ENCODE assay signal across 26 mouse cellular contexts in the genomic region with DNA sequence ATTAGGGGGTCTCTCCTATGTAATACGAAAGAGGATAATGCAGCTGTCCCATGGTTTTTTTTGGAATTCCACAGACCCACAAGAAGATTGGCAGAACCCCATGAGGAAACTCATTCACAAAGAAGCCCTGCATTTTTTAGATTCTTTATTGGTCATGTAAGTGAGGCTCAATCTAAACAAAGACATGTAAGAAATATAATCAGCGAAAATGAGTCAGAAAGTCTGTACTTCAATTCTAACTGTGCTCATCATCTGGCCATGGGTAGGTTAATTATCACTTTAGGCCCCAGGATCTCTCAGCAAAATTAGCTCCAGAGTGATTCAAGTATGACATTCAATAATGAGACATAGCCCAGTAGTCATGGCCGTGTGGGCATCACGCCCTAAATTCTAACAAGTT.
DNase-seq lines count a peak whose midpoint lies in the region; ATAC-seq and TF ChIP-seq lines count a peak whose summit lies in the region.
"Had no signal": no experiment of that assay in that cellular context is flagged by ENCODE, and none has a peak within 500 bp of the region (broad histone marks: within the 10 kb centered on the region; RNA-seq: fewer than 3 reads in every experiment).

No protein-coding gene starts in this region.

- TF ChIP-seq CTCF in embryonic fibroblast, embryonic 13.5 days (IDR thresholded peaks at IDR 0.05; ENCODE audit: borderline replicate concordance, insufficient read depth, low read length) = no peak

- DNase-seq in embryonic facial prominence, embryonic 11.5 days (ENCODE audit: low spot score) = peak; percentile 6
- no peak for DNase-seq in embryonic facial prominence, embryonic 10.5 days (ENCODE audit: low spot score)
- peak; percentile 1 for DNase-seq in right cerebral cortex, adult 18-20 months
- no peak for DNase-seq in right cerebral cortex, postnatal 10 days (ENCODE audit: low spot score in 2 of 2)
- DNase-seq in thymus, postnatal 14 days = no peak
- no peak for DNase-seq in c-Kit-positive CD71-positive TER-119-positive erythroid progenitor cells, embryonic 14.5 days (ENCODE audit: low spot score)
- DNase-seq: adrenal gland, adult 8-10 months; adrenal gland, postnatal 25 days; cerebellum, adult 11 months; cerebellum, adult 2 months; cerebellum, adult 9-11 months; cerebellum, postnatal 25 days; gastrocnemius, postnatal 25 days; heart, adult 18-20 months; heart, postnatal 10 days; heart, postnatal 36 days had no signal

- WGBS in embryonic facial prominence, embryonic 11.5 days = 72% methylated on average over 4 of the region's 4 CpGs
- 83% methylated on average over 4 of the region's 4 CpGs for WGBS in embryonic facial prominence, embryonic 10.5 days

- no peaks in the 10 kb centered on the region for H3K4me1 ChIP-seq in embryonic facial prominence, embryonic 11.5 days (ENCODE audit: control insufficient read depth, insufficient read depth, low read length)
- no peaks in the 10 kb centered on the region for H3K4me1 ChIP-seq in embryonic facial prominence, embryonic 10.5 days
- H3K4me1 ChIP-seq in embryonic fibroblast, embryonic 13.5 days (ENCODE audit: control insufficient read depth, insufficient read depth, low read length) = peaks cover 3% of the 10 kb centered on the region
- H3K4me1 ChIP-seq: forebrain, embryonic 15.5 days; hindbrain, embryonic 10.5 days; hindbrain, embryonic 13.5 days had no signal

- no peaks in the 10 kb centered on the region for H3K9me3 ChIP-seq in embryonic facial prominence, embryonic 11.5 days (replicated peaks; ENCODE audit: control insufficient read depth, low read length)
- H3K9me3 ChIP-seq in embryonic facial prominence, embryonic 10.5 days = no peaks in the 10 kb centered on the region
- H3K9me3 ChIP-seq: forebrain, embryonic 15.5 days; G1E; heart, embryonic 12.5 days; heart, embryonic 15.5 days; hindbrain, embryonic 10.5 days; hindbrain, embryonic 13.5 days had no signal

- H3K9ac ChIP-seq in embryonic facial prominence, embryonic 11.5 days (replicated peaks; ENCODE audit: low read length) = no peak overlapping the region
- H3K9ac ChIP-seq: forebrain, embryonic 15.5 days; heart, embryonic 12.5 days; heart, embryonic 15.5 days; hindbrain, embryonic 13.5 days had no signal

- H3K27me3 ChIP-seq in embryonic facial prominence, embryonic 11.5 days (ENCODE audit: control insufficient read depth, insufficient read depth, low read length) = no peaks in the 10 kb centered on the region
- no peaks in the 10 kb centered on the region for H3K27me3 ChIP-seq in embryonic facial prominence, embryonic 10.5 days (replicated peaks; ENCODE audit: low read depth, poor library complexity, severe bottlenecking)
- H3K27me3 ChIP-seq: CH12.LX; forebrain, embryonic 15.5 days; heart, embryonic 12.5 days; heart, embryonic 15.5 days; hindbrain, embryonic 13.5 days had no signal

- TF ChIP-seq POLR2A in embryonic fibroblast, embryonic 13.5 days (IDR thresholded peaks at IDR 0.05; ENCODE audit: low read depth, low read length) = no peak

- H3K27ac ChIP-seq in embryonic facial prominence, embryonic 11.5 days (replicated peaks; ENCODE audit: low read depth, low read length) = no peak overlapping the region
- no peak overlapping the region for H3K27ac ChIP-seq in embryonic facial prominence, embryonic 10.5 days (replicated peaks)
- 0 out of 2 replicates have a peak overlapping the region, but pooled peaks have one; percentile 24 for H3K27ac ChIP-seq in embryonic fibroblast, embryonic 13.5 days (ENCODE audit: insufficient read depth, low read length)
- H3K27ac ChIP-seq: forebrain, embryonic 15.5 days; heart, embryonic 15.5 days; hindbrain, embryonic 10.5 days; hindbrain, embryonic 13.5 days had no signal

- H3K4me3 ChIP-seq in embryonic facial prominence, embryonic 11.5 days (ENCODE audit: low read depth, low read length) = no peak overlapping the region
- no peak overlapping the region for H3K4me3 ChIP-seq in embryonic facial prominence, embryonic 10.5 days
- no peak overlapping the region for H3K4me3 ChIP-seq in embryonic fibroblast, embryonic 13.5 days (ENCODE audit: insufficient read depth, low read length)
- H3K4me3 ChIP-seq: forebrain, embryonic 15.5 days; heart, embryonic 12.5 days; heart, embryonic 15.5 days; hindbrain, embryonic 10.5 days; hindbrain, embryonic 13.5 days had no signal

- no peak for ATAC-seq in embryonic facial prominence, embryonic 11.5 days (replicated peaks; ENCODE audit: insufficient number of reproducible peaks, low FRiP score, low TSS enrichment, low read depth)
- ATAC-seq: activated CD4-positive, CD25-positive, alpha-beta regulatory T cell, adult 4 months; forebrain, embryonic 15.5 days; hindbrain, embryonic 16.5 days had no signal

- H3K4me2 ChIP-seq in embryonic facial prominence, embryonic 11.5 days (ENCODE audit: low read depth, low read length) = no peak overlapping the region
- H3K4me2 ChIP-seq: forebrain, embryonic 15.5 days; heart, embryonic 12.5 days; heart, embryonic 15.5 days; hindbrain, embryonic 13.5 days had no signal

- H3K36me3 ChIP-seq in embryonic facial prominence, embryonic 11.5 days (replicated peaks; ENCODE audit: control insufficient read depth, insufficient read depth, low read depth, low read length) = no peaks in the 10 kb centered on the region
- no peaks in the 10 kb centered on the region for H3K36me3 ChIP-seq in embryonic facial prominence, embryonic 10.5 days (replicated peaks)
- H3K36me3 ChIP-seq: forebrain, embryonic 15.5 days; G1E; heart, embryonic 12.5 days; heart, embryonic 15.5 days; hindbrain, embryonic 10.5 days; hindbrain, embryonic 13.5 days had no signal

Comparison
In these comparisons a context has a peak if more than half of its experiments do, and no peak if none do; other contexts are left out.
1. DNase-seq: peak in embryonic facial prominence, embryonic 11.5 days (single experiment) and right cerebral cortex, adult 18-20 months (single experiment); none in embryonic facial prominence, embryonic 10.5 days (single experiment), right cerebral cortex, postnatal 10 days (0 of 2), thymus, postnatal 14 days (single experiment) and c-Kit-positive CD71-positive TER-119-positive erythroid progenitor cells, embryonic 14.5 days (single experiment).